Mouse (Mus musculus) spleen, adult 18-20 months (tissue): ENCODE results near the gene Fnbp1.

Experiments used
- DNase-seq, 2 experiments: peaks; one replicate each; pipeline ENCODE4 v3.0.0; 2022; ENCODE audit warnings: mixed read lengths in 2 of 2

The Fnbp1 gene

GRCm38 (mm10) chr2:31123493-31123892, 18.3 kb downstream of the Fnbp1 start:
- no peak for DNase-seq

- no peak for DNase-seq
These were observed 19.0 kb downstream of the Fnbp1 start for GRCm38 (mm10) chr2:31122806-31123205.

GRCm38 (mm10) chr2:31121131-31121693, 20.6 kb downstream of the Fnbp1 start:
- no peak for DNase-seq

DNA sequence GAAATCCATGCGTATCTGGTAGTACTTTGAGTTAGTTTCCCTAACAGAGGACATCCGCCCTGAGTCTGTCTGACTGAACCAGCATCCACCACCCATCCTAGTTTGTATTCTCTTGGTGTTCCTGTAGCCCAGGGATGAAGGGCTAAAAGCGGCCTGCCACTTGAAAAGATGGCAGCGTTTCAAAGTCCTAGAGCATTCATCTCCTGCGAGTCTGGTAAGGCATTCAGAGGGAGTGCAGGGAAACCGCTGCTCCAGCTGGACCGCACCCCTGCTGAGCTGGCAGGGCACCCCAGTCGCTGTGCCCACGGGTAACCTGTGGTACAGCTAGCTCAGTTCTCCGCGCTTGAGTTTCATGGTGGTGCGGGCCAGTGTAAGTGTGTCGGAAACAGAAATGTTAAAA, 22.0 kb downstream of the Fnbp1 start:
- no peak for DNase-seq

GRCm38 (mm10) chr2:31118639-31119380, 23.0 kb downstream of the Fnbp1 start:
- no peak for DNase-seq

- no peak for DNase-seq
These were observed 23.6 kb downstream of the Fnbp1 start for GRCm38 (mm10) chr2:31118211-31118610.

- DNase-seq: no peak
These were observed 25.7 kb downstream of the Fnbp1 start for GRCm38 (mm10) chr2:31115943-31116731.

DNA sequence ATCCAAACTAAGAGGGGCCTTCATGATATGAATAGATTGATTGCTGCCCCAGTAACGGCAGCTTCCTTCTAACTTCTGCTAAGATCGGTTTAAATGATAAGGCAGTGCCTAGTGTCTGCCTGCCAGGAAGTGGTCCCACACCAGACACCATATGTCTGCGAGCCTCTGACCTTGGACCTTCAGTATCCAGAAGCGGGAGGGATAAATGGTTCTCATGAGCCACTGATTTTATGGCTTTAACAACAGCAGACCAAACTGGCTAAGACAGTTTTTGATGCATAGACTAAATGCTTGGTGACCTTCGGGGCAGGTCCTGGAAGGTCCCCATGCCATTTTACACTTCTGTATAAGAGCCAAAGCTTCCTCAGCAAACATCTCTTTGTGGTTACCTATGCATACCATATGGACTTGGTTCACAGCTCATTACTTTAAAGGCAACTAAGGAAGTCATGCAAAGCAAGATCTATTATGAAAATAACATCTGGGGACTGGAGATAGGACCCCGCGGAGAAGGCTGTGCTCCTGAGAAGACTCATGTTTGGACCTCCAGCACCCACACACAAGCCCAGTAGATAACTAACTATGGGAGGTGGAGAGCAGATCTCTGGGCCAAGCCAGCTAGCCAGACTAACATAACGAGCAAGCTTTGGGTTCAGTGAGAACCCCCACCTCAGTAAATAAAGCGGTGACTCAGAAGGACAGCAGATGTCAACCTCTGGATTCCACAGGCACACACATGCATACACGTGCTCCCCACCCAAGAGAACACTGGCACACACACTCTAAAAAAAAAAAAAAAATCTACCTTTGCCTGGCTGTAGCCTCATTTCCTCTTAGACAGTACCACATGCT, 26.5 kb downstream of the Fnbp1 start:
- DNase-seq: no peak

GRCm38 (mm10) chr2:31114205-31114604, 27.6 kb downstream of the Fnbp1 start:
- no peak for DNase-seq

DNA sequence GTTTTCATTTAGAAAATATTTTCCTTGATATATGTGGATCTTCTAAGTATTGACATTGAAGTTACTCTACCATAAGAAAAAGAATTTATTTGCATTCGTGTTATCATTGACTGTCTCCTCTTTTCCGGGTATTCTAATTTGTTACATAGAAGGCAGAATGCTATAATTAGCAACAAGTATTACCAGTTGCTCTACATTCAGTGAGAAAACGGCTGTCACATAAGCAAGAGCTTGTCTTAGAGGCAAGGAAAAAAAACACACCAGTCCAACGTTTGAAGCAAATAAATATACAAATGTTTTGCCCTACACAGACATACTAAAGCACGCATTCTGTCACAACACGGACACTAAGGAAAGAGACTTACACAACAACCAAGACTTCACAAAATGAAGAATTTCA, 30.1 kb downstream of the Fnbp1 start:
- DNase-seq: no peak

GRCm38 (mm10) chr2:31109960-31110548, 31.8 kb downstream of the Fnbp1 start:
- DNase-seq: no peak

GRCm38 (mm10) chr2:31108186-31108585, 33.6 kb downstream of the Fnbp1 start:
- no peak for DNase-seq

DNA sequence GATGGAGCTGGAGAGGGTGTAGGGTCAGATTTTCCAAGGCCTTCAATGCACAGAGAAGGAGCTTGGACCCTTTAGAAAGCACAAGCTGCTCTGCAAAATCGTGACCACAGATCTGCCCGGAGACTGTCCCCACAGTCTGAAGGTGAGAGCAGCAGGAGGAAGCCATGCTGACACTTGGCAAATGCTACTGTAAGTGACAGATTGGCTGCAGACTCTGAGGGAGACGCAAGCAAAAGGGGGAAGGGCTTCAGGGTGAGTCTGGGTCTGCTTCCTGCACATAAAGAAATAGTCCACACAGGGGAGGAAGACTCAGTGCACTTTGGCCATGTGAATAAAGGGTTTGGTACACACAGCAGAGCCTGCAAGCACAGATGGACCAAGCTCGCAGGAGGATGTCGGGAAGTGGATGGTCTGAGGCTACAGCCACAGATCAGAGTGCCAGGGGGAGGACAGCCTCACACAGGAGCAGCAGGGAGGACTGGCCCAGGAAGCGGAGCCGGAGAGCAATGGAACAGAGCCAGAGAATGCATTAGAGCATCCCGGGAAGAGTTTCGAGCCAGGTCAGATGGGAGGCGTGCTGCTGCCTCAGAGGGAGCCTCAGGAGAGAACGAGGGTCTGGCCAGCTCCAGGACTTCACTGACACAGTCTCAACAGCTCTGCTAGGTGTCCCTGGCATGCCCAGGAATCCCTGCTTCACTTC, 35.0 kb downstream of the Fnbp1 start:
- DNase-seq: no peak

DNA sequence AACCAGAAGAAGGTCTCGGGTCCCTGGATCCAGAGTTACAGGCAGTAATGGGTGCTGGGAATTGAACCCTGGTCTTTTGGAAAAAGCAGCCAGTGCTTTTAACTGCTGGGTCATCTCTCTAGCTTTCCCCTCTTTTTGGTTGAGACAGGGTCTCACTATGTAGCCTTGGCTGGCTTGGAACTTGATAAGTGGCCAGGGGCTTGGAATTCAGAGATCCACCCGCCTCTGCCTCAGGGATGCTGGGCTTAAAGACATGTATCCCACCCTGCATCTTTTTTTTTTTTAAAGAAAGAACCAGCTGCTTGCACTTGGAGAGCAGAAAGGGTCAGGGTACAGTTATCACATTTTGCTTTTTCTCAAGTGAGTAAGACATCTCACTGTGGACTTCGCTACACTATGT, 35.8 kb downstream of the Fnbp1 start:
- DNase-seq: no peak

DNA sequence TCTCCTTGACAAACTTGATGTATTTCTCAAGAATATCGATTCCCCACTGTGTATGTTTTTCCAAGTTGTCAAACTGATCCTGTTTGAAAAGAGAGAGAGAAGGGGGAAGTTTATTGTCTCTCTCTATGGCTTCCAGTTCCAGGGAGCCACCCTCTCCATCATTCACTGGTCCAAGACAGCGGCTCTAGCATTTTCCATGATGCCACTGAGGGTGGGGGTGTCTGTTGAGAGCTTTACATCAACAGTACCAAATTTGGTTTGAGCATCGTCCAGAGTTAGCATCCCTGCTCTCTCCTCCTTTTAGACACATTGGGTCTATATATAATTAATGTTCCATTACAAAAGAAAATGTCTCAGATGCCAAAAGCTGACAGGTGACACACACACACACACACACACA, 36.5 kb downstream of the Fnbp1 start:
- DNase-seq: no peak

- no peak for DNase-seq
These were observed 38.5 kb downstream of the Fnbp1 start for GRCm38 (mm10) chr2:31103321-31103720.

GRCm38 (mm10) chr2:31101285-31101684, 40.5 kb downstream of the Fnbp1 start:
- DNase-seq: no peak

- DNase-seq: no peak
These were observed 42.7 kb downstream of the Fnbp1 start for GRCm38 (mm10) chr2:31099079-31099478.

DNA sequence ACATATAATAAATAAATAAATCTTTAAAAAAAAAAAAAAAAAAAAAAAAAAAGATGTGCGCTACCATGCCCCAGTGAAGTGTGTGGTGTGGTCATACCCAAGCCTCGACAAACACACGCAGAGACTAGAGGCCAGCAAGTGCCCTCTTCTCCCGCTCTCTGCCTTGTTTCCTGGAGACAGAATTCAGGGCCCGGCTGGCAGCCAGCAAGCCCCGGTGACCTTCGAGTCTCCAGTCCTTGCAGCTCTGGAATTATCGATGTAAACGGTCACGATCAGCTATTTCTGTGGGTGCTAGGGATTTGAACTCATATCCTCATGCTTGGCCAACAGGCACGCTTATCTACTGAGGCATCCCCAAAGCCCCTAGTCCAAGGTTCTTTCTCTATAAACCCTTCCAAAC, 43.2 kb downstream of the Fnbp1 start:
- no peak for DNase-seq

DNA sequence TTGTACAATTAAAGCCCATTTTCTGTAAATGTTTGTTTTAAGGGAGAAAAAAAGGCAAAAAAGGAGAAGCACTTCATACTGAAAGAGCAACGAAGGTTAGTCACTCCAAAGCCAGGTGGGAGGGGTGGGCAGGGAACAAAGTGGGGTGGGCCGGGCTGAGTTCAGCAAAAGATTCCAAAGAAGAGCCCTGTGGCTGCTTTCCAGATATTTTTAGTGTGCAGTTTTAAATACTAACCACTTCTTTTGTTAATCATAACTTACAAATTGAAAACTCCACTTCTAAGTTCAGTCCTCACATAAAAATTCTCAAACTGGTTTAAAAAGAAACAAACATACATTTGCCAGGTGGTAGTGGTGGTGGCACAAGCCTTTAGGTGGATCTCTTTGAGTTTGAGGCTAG, 44.5 kb downstream of the Fnbp1 start:
- DNase-seq: no peak

DNA sequence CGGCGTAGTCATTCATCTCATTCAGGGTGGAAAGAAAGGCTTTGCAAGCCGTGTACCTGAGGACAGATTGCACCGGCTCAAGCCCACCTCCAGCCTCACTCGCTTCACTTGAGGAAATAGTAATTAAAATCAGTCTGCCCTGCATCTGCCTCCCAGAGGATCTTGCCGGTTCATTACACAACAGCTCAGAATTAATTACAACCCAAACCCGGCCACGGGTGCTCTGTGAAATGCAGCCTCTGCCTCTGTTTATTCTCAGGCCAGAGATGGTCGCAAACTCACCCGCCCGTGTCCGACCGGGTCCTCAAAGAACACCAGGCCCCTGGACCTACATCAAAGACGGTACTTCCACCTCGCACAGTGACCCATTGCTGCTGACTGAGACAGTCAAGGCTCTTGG, 45.7 kb downstream of the Fnbp1 start:
- no peak for DNase-seq

- DNase-seq: no peak
These were observed 47.2 kb downstream of the Fnbp1 start for GRCm38 (mm10) chr2:31094565-31094964.
